Mouse (Mus musculus) kidney, adult 9 months (tissue): ENCODE results near the gene Prdm1.

Experiments
- DNase-seq: peaks from one replicate; pipeline ENCODE4 v3.0.0; 2022

Gene Prdm1

DNA sequence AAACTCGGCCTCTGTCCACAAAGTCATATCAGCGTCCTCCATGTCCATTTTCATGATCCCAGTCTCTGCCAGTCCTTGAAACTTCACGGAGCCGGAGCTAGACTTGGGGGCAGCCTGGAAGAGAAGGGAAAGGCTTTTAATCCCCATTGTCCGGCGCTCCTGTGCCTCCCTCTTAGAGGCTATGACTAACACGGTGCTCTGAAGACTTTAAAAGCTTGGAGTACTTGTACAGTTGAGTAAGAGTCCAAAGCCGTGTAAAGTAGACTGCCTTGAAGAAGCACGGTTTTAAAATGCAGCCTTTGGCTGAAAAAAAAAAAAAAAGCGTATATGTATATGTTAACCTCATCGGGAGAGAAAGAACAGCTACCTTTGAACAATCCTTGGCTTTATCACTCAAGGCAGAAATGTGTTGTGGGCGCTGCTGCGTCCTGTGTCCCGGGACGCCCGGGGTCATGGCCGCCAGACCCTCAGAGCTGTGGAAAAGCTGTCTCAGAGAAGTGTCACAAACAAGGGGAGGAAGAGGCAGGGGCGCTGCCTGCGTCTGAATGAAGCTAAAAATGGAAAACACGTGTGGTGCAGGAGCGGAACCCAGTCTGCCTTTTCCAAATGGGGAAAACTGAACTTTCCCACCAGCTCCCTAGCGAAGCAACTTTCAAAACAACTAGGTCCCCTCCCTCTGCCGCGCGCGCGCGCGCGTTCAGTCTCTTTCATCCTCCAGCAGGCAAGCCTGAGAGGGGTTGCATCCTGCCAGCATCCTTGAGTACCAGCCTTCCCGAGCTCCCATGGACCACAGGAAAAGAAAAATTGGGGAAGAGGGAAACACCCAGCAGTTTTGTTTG is 71.3 kb downstream of the Prdm1 start:
- peak; percentile 40 for DNase-seq

DNA sequence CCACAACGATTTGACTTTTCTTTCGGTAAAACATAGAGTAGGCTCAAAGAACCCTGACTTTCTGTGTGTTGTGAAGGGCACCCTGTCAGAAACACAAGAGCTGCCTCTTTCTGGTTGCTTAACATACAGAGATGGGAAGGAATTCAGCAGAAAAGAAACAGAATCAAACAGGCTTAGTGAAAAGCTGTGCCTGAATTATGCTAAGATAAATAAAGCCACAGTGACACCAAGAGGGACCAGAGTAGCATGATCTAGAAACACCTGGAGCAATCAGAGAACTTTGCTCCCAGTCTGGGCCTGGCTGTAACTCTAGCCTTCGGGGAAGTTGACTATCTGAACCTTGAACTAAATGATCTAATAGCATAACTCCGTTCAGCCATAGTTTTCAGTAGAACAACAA is 73.5 kb downstream of the Prdm1 start:
- DNase-seq, result peak; percentile 64

DNA sequence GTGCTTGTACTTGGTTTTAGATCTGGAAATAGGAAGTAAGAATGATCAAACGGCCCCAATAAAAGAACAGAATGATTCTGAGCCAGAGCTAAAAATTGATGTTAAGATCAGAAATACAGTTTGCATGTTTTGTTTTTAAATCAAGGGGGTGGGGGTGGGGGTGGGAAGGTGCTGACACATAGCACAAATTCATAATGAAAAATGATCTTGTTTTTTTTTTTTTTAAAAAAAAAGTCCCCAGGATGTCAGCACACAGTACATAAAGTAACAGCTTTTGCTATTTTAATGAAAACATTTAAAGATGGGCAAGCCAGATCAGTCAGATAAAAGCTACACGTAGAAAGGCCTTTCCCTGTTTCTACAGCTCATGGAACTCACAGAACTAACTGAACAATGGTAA is 74.2 kb downstream of the Prdm1 start:
- no peak for DNase-seq

DNA sequence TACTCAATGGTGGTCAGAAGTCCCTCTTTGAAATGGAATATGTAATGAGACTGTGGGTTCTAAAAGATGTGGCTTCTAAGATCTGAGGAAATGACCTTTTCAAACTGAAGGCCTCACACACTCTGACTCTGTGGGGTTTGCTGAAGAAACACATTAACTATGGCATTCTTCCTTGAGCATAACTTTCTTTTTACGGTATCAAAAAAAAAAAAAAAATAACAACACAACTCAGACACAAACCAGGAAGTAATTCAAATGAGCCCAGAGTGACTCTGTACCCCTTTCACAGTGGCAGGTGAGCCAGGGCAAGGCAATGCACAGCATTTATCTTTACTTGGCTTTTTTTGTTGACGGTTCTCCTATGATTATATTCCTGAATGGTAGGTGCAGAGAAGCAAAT is 77.5 kb downstream of the Prdm1 start:
- no peak for DNase-seq

- no peak for DNase-seq
Observed at GRCm38 (mm10) chr10:44450108-44450507, 78.2 kb downstream of the Prdm1 start.

DNA sequence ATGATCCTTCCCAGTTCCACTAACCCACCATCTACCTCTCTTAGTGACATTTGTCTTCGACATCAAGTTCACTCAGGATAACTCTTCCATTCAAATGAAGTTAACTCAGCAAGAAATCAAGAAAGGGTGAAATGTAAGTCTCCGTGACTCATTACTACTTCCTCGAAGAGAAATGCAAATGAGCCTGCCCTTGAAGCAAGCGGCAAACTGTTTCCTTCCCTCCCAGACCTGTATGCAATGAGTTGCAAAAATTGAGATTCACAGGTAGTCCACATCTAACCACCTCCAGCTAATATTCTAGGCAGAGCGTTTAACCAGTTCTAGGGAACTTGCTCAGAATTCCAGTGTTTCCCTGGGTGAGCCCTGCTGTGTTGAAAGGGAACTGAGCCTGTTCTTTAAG is 78.6 kb downstream of the Prdm1 start:
- no peak for DNase-seq

DNA sequence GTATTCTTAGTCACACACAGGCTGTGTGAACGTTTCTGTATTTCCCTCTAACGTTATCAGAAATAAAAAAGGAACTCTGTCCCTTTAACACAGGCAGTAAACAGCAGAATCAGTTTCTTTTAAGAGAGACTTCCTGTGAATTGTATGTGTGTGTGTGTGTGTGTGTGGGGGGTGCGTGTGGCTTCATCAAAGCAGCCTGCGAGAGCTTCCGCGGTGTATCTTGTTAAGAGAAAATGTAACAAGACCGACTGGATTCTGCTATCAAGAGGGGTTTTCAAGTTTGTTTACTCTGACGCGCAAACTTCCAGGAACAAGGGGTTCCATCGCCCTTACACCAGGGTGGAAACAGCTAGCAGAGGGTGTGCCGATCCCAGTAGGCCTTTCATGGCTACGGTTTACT is 80.1 kb downstream of the Prdm1 start:
- DNase-seq, result no peak

- DNase-seq, result no peak
Observed at GRCm38 (mm10) chr10:44447406-44448139, 80.7 kb downstream of the Prdm1 start.

GRCm38 (mm10) chr10:44447001-44447400 is 81.3 kb downstream of the Prdm1 start:
- no peak for DNase-seq

GRCm38 (mm10) chr10:44444415-44444814 is 83.9 kb downstream of the Prdm1 start:
- no peak for DNase-seq

DNA sequence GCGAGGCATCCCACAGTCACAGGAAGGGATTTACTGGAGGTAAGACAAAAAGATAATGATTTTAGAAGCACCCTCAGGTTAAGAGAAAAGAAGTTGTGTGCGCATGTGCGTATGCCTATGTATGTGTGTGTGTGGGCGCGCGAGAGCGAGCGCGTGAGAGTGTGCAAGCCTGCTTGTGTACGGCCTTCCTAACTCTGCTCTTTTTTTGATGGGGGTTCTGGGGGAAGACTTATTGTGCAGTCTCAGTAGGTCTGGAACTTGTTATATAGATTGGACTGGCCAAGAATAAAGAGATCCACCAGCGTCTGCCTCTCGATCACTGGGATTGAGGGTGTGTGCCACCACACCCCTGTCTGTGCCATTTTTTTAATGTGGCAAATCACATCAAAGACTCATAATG is 84.6 kb downstream of the Prdm1 start:
- DNase-seq, result no peak

DNA sequence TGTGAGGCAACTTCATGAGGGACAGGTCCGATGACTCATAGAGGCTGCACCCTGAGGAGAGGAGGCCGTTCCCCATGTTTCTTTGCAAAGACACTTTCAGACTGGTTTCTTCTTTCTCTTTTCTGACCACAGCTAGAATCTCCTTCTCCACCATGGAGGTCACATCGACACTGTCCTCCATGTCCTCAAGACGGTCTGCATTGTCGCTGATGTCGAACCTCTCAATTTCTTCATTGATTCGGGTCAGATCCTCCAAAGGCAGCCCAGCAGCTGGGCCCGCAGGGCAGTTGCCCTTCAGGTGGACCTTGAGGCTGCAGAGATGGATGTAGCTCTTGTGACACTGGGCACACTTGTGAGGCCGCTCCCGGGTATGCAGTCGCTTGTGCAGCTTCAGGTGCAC is 88.6 kb downstream of the Prdm1 start:
- DNase-seq, result no peak

DNA sequence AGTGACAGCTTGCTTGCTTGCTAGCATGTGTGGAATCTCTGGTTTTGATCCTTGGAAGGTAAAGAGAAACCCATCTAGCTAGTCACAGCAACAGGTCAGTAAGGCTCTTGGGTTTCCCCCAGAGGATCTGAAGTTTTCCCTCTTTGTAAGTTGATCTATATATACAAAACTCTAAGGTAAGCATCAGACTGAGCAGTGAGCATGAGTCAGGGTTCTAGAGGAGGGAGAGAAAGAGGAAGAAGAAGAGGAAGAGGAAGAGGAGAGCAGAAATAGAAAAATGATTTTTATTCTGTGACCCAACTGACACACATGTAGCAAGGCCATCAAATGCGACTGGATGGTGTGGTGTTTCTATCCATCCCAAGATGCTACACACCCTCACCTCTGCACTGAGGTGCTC is 90.7 kb downstream of the Prdm1 start:
- no peak for DNase-seq

- DNase-seq, result no peak
Observed at GRCm38 (mm10) chr10:44435956-44436355, 92.3 kb downstream of the Prdm1 start.

- peak; percentile 75 for DNase-seq
Observed at GRCm38 (mm10) chr10:44434702-44435181, 93.6 kb downstream of the Prdm1 start.

DNA sequence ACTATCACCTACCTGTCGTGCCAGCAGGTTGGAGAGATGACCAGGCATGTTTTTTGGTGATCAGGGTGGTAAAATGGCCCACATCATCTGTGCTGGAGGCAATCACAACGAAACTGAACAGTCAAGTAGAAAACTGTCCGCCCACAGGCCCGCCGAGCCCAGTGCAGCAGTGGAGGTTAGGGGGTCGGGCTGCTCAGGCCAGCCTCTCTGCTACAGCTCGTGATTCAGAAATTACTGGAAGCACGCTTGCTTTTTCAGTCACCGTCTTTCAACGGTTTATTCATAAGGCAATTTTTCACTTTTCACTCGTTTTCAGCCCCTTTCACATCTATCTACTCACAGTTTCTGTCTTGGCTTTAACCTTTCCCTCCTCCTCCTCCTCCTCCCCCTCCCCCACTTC is 96.1 kb downstream of the Prdm1 start:
- DNase-seq, result no peak

GRCm38 (mm10) chr10:44431689-44432088 is 96.6 kb downstream of the Prdm1 start:
- peak; percentile 37 for DNase-seq

GRCm38 (mm10) chr10:44429177-44429888 is 99.0 kb downstream of the Prdm1 start:
- DNase-seq, result no peak

DNA sequence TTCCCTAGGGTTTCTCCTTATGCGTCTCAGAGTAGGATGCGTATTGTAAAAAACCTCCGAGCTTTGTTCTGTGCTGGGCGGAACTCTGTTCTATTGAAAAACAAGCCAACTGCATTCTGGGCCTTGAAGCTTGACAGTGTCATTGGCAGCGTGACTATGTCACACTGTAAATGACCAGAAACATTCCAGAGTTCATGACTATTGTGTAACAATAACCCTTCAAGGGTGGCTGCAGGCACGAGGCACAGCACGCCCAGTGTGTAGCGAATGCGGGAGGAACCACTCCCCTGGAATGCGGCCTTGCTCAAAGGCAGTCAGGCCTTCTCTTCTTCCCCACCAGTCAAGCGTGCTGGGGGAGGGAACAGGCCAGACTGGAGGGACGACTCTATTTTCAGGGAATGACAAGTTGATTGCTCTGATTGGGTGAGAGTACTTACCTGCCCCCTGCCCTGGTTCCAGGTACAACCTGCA is 100.4 kb downstream of the Prdm1 start:
- DNase-seq, result peak; percentile 91

- peak; percentile 60 for DNase-seq
Observed at GRCm38 (mm10) chr10:44427426-44427825, 100.9 kb downstream of the Prdm1 start.

DNA sequence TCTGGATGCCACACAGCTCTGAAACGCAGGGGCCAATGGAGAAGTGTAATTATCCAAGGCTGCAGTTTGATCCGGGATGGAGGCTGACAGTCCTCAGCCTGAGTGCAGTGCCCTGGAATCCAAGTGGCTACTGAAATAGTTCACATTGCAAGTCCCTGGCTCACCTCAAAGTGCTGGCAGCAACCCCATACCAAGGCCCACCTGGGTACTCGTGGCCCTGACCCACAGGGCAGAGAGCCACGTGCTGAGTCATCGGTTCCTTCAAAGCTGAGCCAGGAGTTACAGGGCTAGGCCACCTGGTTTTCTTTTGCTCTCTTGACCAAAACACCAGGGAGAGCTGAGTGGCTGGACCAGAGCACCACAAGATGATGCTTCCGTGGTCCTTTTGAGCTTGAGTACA is 103.3 kb downstream of the Prdm1 start:
- peak; percentile 44 for DNase-seq

GRCm38 (mm10) chr10:44421896-44422295 is 106.4 kb downstream of the Prdm1 start:
- DNase-seq, result no peak

- no peak for DNase-seq
Observed at GRCm38 (mm10) chr10:44420211-44420610, 108.1 kb downstream of the Prdm1 start.
